Mouse (Mus musculus): ENCODE data around the gene 1810009A15Rik. TPM values are rescaled to one million over a fixed set of nuclear protein-coding genes. Genes with fewer than 3 reads are reported as not detected.
A peak's percentile ranks its signal among the peaks of the same experiment; 100 is the strongest.

Gene 1810009A15Rik
- polyA plus RNA-seq (2015; fragmentation: Nextera tagmentation; extraction: Ambion mirVana), result 74.3 and 75.6 TPM in 2 replicates

DNA sequence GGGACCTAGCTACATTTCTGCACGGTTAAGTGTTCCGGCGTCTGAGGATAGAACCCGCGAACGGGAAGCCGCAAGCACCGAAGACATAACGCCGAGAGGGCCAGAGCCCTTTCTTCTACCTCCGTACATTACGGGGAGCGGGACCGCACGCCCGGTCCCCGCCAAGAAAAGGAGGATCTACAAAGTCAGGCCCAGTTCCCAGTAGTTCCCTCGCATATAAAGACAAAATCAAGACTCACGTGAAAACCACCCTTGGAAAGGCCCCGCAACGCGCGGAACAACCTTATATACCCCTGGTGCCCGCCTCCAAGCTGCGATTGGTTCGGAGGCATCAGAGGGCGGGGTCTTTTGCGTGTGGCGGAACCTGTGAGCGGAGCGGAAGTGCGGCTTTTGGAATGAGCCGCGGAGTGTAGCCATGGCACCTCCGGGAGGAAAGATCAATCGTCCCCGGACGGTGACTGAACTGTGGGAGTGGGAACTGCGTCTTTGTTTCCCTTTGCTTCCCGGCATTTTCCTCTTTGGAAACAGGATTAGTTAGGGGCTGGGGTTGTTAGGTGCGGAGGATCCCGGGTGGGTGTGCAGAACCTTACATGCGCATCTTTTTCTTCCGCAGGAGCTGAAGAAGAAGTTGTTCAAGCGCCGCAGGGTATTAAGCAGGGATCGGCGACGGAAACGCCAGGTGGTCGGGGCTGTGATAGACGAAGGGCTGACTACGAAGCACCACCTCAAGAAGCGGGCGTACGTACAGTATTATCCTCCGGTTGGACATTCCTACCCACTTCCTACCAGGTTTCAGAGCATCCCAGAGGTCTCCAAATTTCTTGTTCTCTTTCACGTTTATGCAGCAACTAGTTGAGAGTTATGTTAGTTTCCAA is at the start of gene 1810009A15Rik, which contains the start of gene Gm49416:
Gene 1810009A15Rik, plus strand, starts transcription at position 343 of the 875 bp plus-strand sequence.
Gene Gm49416, plus strand, starts transcription at position 416 of the 875 bp plus-strand sequence.
- WGBS, result under 1% methylated on average over 58 of the region's 58 CpGs

DNA sequence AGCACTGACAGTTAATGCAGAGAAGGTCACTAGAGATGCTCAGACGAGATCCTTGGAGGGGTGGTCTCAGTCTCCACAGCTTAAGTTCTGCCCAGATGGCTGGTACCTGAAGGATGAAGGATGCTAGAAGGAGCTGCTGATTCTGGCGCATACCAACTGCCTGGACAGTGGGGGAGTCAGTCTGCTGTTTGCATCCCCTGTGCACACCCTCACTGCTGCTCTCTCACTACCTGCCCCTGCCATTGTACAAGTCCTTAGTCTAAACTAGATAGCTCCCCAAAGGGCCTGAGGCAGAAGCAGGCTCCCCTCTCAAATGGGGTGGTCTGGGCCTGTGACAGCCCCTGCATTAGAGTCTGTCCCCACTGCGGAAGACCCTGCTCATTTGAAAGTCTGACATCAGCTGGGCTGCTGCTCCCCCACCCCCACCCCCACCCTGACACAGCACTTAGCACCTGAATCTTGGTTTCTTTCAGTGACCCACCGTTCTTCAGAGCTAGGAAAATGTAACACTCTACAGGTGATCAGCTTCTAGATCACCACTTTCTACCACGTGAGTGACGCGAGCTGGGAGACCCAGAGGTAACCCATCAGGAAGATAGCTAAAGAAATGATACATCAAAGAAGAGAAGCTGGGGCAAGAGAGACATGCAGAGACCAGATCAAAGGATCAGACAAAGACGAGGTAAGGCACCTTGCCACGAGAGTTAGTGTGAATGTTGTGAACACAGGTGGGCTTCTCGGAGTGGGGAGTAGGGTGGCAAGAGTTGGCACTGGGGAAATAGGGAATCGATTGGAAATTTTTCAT is 49.3 kb upstream of the 1810009A15Rik start, which contains the start of gene Gng3:
Gene Gng3, minus strand, starts transcription at position 92 of the 805 bp plus-strand sequence.
- Histone ChIP-seq H3K27me3 (ENCODE audit: control insufficient read depth, insufficient read depth, low read length) (no peaks in the 10 kb centered on the region), H3K36me3 (ENCODE audit: control insufficient read depth, insufficient read depth, low read length) (0 out of 2 replicates have a peak, but pooled peaks cover 5% of the 10 kb centered on the region), H3K4me2 (ENCODE audit: low read depth, low read length) (peak within 1 kb of the TSS; percentile 96), H3K27ac (ENCODE audit: low read length) (peak within 1 kb of the TSS; percentile 97), H3K4me1 (ENCODE audit: control insufficient read depth, insufficient read depth, low read length) (peaks cover 16% of the 10 kb centered on the region), H3K9me3 (replicated peaks; ENCODE audit: control insufficient read depth, low read length) (no peaks in the 10 kb centered on the region), H3K4me3 (replicated peaks; ENCODE audit: low read length) (peak within 1 kb of the TSS; percentile 66), H3K9ac (ENCODE audit: low read length) (peak within 1 kb of the TSS; percentile 91)
- 66% methylated on average over 11 of the region's 11 CpGs for WGBS
- ATAC-seq (ENCODE audit: insufficient read depth, low FRiP score), result no peak; the same call in 1 of the 2 replicates

More for the DNA sequence above, at the start of gene 1810009A15Rik, which contains the start of gene Gm49416:
- Histone ChIP-seq H3K9ac (ENCODE audit: low read length) (peak within 1 kb of the TSS; percentile 87), H3K4me3 (replicated peaks; ENCODE audit: low read length) (peak within 1 kb of the TSS; percentile 74), H3K4me2 (ENCODE audit: low read depth, low read length) (peak within 1 kb of the TSS; percentile 83), H3K27me3 (ENCODE audit: control insufficient read depth, insufficient read depth, low read length) (no peaks in the 10 kb centered on the region), H3K27ac (ENCODE audit: low read length) (peak within 1 kb of the TSS; percentile 86), H3K4me1 (ENCODE audit: control insufficient read depth, insufficient read depth, low read length) (peaks cover 17% of the 10 kb centered on the region), H3K9me3 (replicated peaks; ENCODE audit: control insufficient read depth, low read length) (no peaks in the 10 kb centered on the region), H3K36me3 (ENCODE audit: control insufficient read depth, insufficient read depth, low read length) (no peaks in the 10 kb centered on the region)
- peak; percentile 95 for ATAC-seq (ENCODE audit: insufficient read depth, low FRiP score)

DNA sequence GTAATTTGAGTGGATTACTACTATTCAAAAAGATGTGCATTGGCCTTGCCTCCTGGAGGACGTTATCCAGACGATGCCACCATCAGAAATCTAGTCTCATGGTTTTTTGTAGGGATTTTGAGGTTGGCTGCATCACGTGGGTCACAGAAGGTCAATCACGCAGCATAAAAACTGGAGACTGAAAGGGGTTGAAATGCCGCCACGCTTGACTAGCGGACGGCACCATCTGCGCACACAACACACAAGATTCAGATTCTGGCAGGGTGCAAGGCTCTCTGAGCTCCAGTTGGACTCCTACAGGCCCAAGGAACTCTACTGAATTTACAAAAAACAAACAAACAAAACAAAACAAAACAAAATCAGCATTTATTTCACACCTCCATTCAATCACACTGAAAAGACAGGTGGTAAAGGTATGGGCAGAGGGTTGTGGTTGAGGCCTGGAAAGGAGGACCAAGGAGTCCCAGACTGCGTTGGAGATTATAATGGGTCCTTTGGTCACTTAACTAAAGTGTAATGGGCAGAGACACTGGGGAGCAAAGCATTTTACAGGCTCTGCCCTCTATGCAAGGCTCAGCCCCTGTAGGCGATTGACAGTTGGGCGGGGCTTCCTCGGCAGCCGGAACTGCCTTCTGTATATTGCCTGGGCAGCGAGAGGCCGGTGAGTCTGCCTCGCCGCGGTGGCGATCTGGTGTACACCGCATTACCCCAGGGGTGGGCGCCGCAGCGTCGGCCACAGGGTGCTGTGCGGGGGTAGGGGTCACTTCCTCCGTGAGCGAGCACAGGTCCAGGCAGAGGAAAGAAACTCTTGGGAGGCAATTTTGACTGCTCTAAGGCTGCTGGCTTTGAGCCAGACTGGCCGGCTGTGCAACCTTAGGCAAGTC is 48.5 kb upstream of the 1810009A15Rik start:
- peak overlapping the region; percentile 79 for H3K9ac ChIP-seq (ENCODE audit: low read length)
- WGBS, result 24% methylated on average over 29 of the region's 29 CpGs
- H3K4me3 ChIP-seq (replicated peaks; ENCODE audit: low read length), result peak overlapping the region; percentile 59
- peak overlapping the region; percentile 68 for H3K4me2 ChIP-seq (ENCODE audit: low read depth, low read length)
- H3K9me3 ChIP-seq (replicated peaks; ENCODE audit: control insufficient read depth, low read length), result no peaks in the 10 kb centered on the region
- H3K36me3 ChIP-seq (ENCODE audit: control insufficient read depth, insufficient read depth, low read length), result no peaks in the 10 kb centered on the region
- no peaks in the 10 kb centered on the region for H3K27me3 ChIP-seq (ENCODE audit: control insufficient read depth, insufficient read depth, low read length)
- H3K4me1 ChIP-seq (ENCODE audit: control insufficient read depth, insufficient read depth, low read length), result peaks cover 16% of the 10 kb centered on the region
- H3K27ac ChIP-seq (ENCODE audit: low read length), result no peak overlapping the region
- ATAC-seq (ENCODE audit: insufficient read depth, low FRiP score), result peak; percentile 79

DNA sequence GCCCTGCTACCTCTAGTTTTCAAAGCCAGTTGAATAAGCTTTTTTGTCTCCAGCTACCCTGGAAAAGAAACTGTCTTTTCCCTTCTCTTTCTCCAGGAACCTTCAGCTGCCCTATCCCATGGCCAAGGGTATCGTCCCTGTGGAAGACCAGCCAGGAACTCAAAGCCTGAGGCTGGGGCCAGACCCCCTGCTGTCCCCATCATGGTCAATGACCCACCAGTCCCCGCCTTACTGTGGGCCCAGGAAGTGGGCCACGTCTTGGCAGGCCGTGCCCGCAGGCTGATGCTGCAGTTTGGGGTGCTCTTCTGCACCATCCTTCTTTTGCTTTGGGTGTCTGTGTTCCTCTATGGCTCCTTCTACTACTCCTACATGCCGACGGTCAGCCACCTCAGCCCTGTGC is 47.6 kb upstream of the 1810009A15Rik start:
- no peaks in the 10 kb centered on the region for H3K27me3 ChIP-seq (ENCODE audit: control insufficient read depth, insufficient read depth, low read length)
- H3K4me3 ChIP-seq (replicated peaks; ENCODE audit: low read length), result peak overlapping the region; percentile 59
- no peak overlapping the region for H3K27ac ChIP-seq (ENCODE audit: low read length)
- peaks cover 16% of the 10 kb centered on the region for H3K4me1 ChIP-seq (ENCODE audit: control insufficient read depth, insufficient read depth, low read length)
- H3K4me2 ChIP-seq (ENCODE audit: low read depth, low read length), result peak overlapping the region; percentile 68
- 91% methylated on average over 7 of the region's 7 CpGs for WGBS
- H3K36me3 ChIP-seq (ENCODE audit: control insufficient read depth, insufficient read depth, low read length), result no peaks in the 10 kb centered on the region
- no peaks in the 10 kb centered on the region for H3K9me3 ChIP-seq (replicated peaks; ENCODE audit: control insufficient read depth, low read length)
- no peak for ATAC-seq (ENCODE audit: insufficient read depth, low FRiP score)
- peak overlapping the region; percentile 79 for H3K9ac ChIP-seq (ENCODE audit: low read length)

DNA sequence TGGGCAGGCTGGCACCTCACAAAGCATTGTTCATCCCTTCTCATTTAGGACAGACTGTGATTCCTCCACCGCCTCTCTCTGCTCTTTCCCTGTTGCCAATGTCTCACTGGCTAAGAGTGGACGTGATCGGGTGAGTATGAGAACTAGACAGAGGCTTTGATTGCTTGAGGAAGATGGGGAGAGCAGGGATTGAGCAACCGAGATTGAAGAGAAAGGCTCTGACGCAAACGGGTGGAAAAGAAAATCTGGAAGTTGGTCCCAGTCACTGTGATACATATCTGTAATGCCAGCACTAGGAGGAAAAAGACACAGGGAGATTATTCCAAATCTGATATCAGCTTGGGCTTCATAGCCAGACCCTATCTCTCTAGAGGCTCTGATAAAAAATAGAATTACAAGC is 45.7 kb upstream of the 1810009A15Rik start:
- WGBS, result 88% methylated on average over 6 of the region's 6 CpGs
- Histone ChIP-seq H3K27me3 (ENCODE audit: control insufficient read depth, insufficient read depth, low read length) (no peaks in the 10 kb centered on the region), H3K27ac (ENCODE audit: low read length) (no peak overlapping the region), H3K9ac (ENCODE audit: low read length) (no peak overlapping the region), H3K4me1 (ENCODE audit: control insufficient read depth, insufficient read depth, low read length) (peaks cover 16% of the 10 kb centered on the region), H3K9me3 (replicated peaks; ENCODE audit: control insufficient read depth, low read length) (no peaks in the 10 kb centered on the region), H3K4me3 (replicated peaks; ENCODE audit: low read length) (no peak overlapping the region), H3K4me2 (ENCODE audit: low read depth, low read length) (no peak overlapping the region), H3K36me3 (ENCODE audit: control insufficient read depth, insufficient read depth, low read length) (0 out of 2 replicates have a peak, but pooled peaks cover 6% of the 10 kb centered on the region)
- ATAC-seq (ENCODE audit: insufficient read depth, low FRiP score), result no peak

DNA sequence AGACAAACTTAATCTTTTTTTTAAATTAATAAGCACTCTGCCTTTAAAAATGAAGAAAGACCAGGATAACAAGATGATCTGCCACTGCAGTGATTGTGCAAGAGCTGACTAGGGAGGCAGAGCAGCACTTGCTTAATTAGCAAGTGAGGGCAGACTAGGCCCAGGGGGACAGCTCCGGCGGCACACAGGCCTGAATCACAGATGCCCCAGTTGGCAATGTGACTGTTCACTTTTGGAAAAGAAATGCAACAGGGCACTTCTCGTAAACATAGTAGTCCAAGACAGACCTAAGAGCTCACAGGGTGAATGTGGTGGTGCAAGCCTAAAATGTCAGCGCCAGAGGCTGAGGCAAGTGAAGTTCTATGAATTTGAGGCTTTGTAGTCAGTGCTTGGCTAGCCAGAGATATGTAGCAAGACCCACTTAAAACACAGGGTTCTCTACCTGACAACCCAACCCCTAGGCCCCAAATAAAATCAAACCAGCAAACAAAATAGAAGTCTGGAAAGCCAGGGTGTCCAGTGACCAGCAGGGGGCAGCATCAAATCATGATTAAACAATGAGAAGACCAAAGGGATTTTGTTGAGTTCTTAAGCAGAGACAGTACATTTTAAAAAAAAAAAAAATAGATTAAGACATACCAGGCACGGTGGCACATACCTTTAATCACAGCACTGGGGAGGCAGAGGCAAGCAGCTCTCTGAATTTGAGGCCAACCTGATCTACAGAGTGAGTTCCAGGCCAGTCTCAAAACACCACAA is 44.1 kb upstream of the 1810009A15Rik start:
- Histone ChIP-seq H3K9me3 (replicated peaks; ENCODE audit: control insufficient read depth, low read length) (no peaks in the 10 kb centered on the region), H3K36me3 (ENCODE audit: control insufficient read depth, insufficient read depth, low read length) (0 out of 2 replicates have a peak, but pooled peaks cover 6% of the 10 kb centered on the region), H3K27me3 (ENCODE audit: control insufficient read depth, insufficient read depth, low read length) (no peaks in the 10 kb centered on the region), H3K4me3 (replicated peaks; ENCODE audit: low read length) (no peak overlapping the region), H3K4me1 (ENCODE audit: control insufficient read depth, insufficient read depth, low read length) (peaks cover 5% of the 10 kb centered on the region; the same call in 1 of the 2 replicates), H3K27ac (ENCODE audit: low read length) (no peak overlapping the region), H3K4me2 (ENCODE audit: low read depth, low read length) (no peak overlapping the region), H3K9ac (ENCODE audit: low read length) (no peak overlapping the region)
- ATAC-seq (ENCODE audit: insufficient read depth, low FRiP score), result no peak
- WGBS, result 57% methylated on average over 5 of the region's 5 CpGs

DNA sequence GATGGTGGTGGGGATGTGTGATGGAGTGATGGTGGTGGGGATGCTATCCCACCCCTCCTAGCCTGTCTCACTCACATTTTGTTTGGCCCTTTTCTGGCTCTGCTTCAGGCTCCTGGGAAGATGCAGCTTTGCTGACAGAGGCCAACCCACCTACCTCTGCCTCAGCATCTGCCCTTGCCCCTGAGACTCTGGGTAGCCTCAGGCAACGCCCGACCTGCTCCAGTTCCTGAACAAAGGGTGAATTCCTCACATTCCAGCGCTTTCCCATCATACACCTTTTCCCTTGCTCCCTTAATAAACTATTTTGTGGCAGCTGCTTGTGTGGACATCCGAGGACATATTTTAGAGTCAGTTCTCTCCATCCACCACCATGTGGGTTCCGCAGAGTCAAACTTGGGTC is 40.3 kb upstream of the 1810009A15Rik start:
- Histone ChIP-seq H3K9me3 (replicated peaks; ENCODE audit: control insufficient read depth, low read length) (no peaks in the 10 kb centered on the region), H3K4me2 (ENCODE audit: low read depth, low read length) (no peak overlapping the region), H3K4me3 (replicated peaks; ENCODE audit: low read length) (no peak overlapping the region), H3K4me1 (ENCODE audit: control insufficient read depth, insufficient read depth, low read length) (no peaks in the 10 kb centered on the region), H3K27me3 (ENCODE audit: control insufficient read depth, insufficient read depth, low read length) (no peaks in the 10 kb centered on the region), H3K36me3 (ENCODE audit: control insufficient read depth, insufficient read depth, low read length) (0 out of 2 replicates have a peak, but pooled peaks cover 6% of the 10 kb centered on the region), H3K27ac (ENCODE audit: low read length) (no peak overlapping the region), H3K9ac (ENCODE audit: low read length) (no peak overlapping the region)
- no peak for ATAC-seq (ENCODE audit: insufficient read depth, low FRiP score)
- WGBS, result 68% methylated on average over 5 of the region's 5 CpGs
